10 mouse cellular contexts compared by ENCODE assay signal in the genomic region with DNA sequence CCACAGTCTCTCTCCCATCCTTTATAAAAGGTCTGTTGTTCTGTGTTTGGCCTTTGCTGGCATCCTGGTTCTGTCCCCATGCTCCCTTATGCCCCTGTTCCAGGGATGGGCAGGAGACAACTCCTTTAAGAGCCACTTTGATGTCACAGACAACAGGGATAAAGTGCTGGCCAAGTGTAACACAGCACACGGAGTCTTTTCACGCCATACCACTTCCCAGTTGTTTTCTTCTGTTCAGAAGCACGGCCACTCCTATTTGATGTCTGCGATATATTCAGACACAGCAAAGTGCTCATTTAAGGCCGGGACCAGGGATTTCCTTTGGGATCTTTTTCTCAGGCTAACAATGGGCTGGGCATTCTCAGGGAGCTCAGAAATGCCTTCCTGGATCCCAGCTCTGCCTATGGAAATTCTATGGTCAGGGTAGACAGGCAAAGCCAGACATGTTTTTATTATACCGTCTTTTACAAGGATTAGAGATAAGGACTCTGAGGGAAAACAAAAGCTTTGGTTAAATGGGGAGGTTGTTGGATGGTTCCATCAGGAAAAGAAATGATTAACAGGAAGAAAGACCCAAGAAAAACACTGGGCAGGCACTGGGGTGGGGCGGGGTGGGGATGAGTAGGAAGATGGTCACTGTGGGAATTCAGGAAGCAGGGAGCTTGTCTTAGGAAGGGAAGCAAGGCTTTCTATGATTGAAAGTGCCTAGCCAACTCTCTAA.
DNase-seq lines count a peak whose midpoint lies in the region; ATAC-seq and TF ChIP-seq lines count a peak whose summit lies in the region.
"Had no signal": no experiment of that assay in that cellular context is flagged by ENCODE, and none has a peak within 500 bp of the region (broad histone marks: within the 10 kb centered on the region; RNA-seq: fewer than 3 reads in every experiment).

No protein-coding gene starts in this region.

- TF ChIP-seq POLR2A in kidney, adult 2 months (IDR thresholded peaks at IDR 0.05; ENCODE audit: low read depth, low read length), result no peak
- TF ChIP-seq POLR2A in testis, adult 2 months (IDR thresholded peaks at IDR 0.05; ENCODE audit: control insufficient read depth, low read depth, low read length), result no peak

- no peaks in the 10 kb centered on the region for H3K9me3 ChIP-seq in forebrain, embryonic 10.5 days
- no peaks in the 10 kb centered on the region for H3K9me3 ChIP-seq in forebrain, embryonic 11.5 days (ENCODE audit: control insufficient read depth, low read length)
- no peaks in the 10 kb centered on the region for H3K9me3 ChIP-seq in kidney, embryonic 16.5 days (ENCODE audit: low read length)
- no peaks in the 10 kb centered on the region for H3K9me3 ChIP-seq in neural tube, embryonic 15.5 days (replicated peaks)
- H3K9me3 ChIP-seq: G1E had no signal

- H3K4me2 ChIP-seq in forebrain, embryonic 11.5 days (ENCODE audit: low read depth, low read length, severe bottlenecking), result no peak overlapping the region
- H3K4me2 ChIP-seq in kidney, embryonic 16.5 days (replicated peaks; ENCODE audit: low read depth, low read length), result no peak overlapping the region
- no peak overlapping the region for H3K4me2 ChIP-seq in neural tube, embryonic 15.5 days

- no peak for DNase-seq in forebrain, embryonic 10.5 days (ENCODE audit: extremely low spot score, low spot score)
- DNase-seq in forebrain, embryonic 11.5 days (ENCODE audit: low spot score), result no peak
- DNase-seq in kidney, adult 2 months, result no peak
- no peak for DNase-seq in testis, postnatal 14 days (ENCODE audit: low spot score)
- DNase-seq: kidney, postnatal 14 days had no signal

- 66% methylated on average over 7 of the region's 7 CpGs for WGBS in forebrain, embryonic 10.5 days
- WGBS in forebrain, embryonic 11.5 days, result 55% methylated on average over 7 of the region's 7 CpGs
- WGBS in kidney, embryonic 16.5 days, result 33% methylated on average over 7 of the region's 7 CpGs
- WGBS in kidney, adult 2 months, result 50% methylated on average over 7 of the region's 7 CpGs
- 49% methylated on average over 7 of the region's 7 CpGs for WGBS in neural tube, embryonic 15.5 days

- H3K4me1 ChIP-seq in forebrain, embryonic 10.5 days, result peaks cover 66% of the 10 kb centered on the region
- no peaks in the 10 kb centered on the region; the same call in none of the 2 replicates for H3K4me1 ChIP-seq in forebrain, embryonic 11.5 days (replicated peaks; ENCODE audit: control insufficient read depth, insufficient read depth, low read length)
- peaks cover 29% of the 10 kb centered on the region for H3K4me1 ChIP-seq in kidney, embryonic 16.5 days (ENCODE audit: insufficient read depth, low read length)
- H3K4me1 ChIP-seq in kidney, adult 2 months (ENCODE audit: control insufficient read depth, insufficient read depth, low read length), result 0 out of 2 replicates have a peak, but pooled peaks cover 3% of the 10 kb centered on the region
- H3K4me1 ChIP-seq in testis, adult 2 months (ENCODE audit: control insufficient read depth, insufficient read depth, low read length), result no peaks in the 10 kb centered on the region
- H3K4me1 ChIP-seq in neural tube, embryonic 15.5 days, result peaks cover 30% of the 10 kb centered on the region

- H3K4me3 ChIP-seq in forebrain, embryonic 10.5 days, result no peak overlapping the region
- H3K4me3 ChIP-seq in forebrain, embryonic 11.5 days (ENCODE audit: low read depth, low read length), result no peak overlapping the region
- no peak overlapping the region for H3K4me3 ChIP-seq in kidney, embryonic 16.5 days (ENCODE audit: low read length)
- no peak overlapping the region for H3K4me3 ChIP-seq in kidney, adult 2 months (ENCODE audit: insufficient read depth, low read depth, low read length)
- no peak overlapping the region for H3K4me3 ChIP-seq in testis, adult 2 months (ENCODE audit: control insufficient read depth, low read depth, low read length)
- no peak overlapping the region for H3K4me3 ChIP-seq in neural tube, embryonic 15.5 days (replicated peaks)

- TF ChIP-seq CTCF in kidney, adult 2 months (conservative IDR thresholded peaks at IDR 0.05; ENCODE audit: insufficient read depth, insufficient read length, low read depth, low read length), result no peak
- no peak for TF ChIP-seq CTCF in testis, adult 2 months (IDR thresholded peaks at IDR 0.05; ENCODE audit: control insufficient read depth, insufficient read depth, insufficient replicate concordance, low read depth, low read length)

- H3K36me3 ChIP-seq in forebrain, embryonic 10.5 days (replicated peaks), result no peaks in the 10 kb centered on the region
- H3K36me3 ChIP-seq in forebrain, embryonic 11.5 days (ENCODE audit: control insufficient read depth, insufficient read depth, low read length), result no peaks in the 10 kb centered on the region
- H3K36me3 ChIP-seq in kidney, embryonic 16.5 days (ENCODE audit: insufficient read depth, low read length), result no peaks in the 10 kb centered on the region
- no peaks in the 10 kb centered on the region for H3K36me3 ChIP-seq in kidney, adult 2 months (ENCODE audit: control insufficient read depth, insufficient read depth, low read length)
- no peaks in the 10 kb centered on the region for H3K36me3 ChIP-seq in testis, adult 2 months (ENCODE audit: control insufficient read depth, insufficient read depth, low read length)
- H3K36me3 ChIP-seq in neural tube, embryonic 15.5 days, result no peaks in the 10 kb centered on the region
- H3K36me3 ChIP-seq: G1E had no signal

- no peak for ATAC-seq in forebrain, embryonic 11.5 days (replicated peaks; ENCODE audit: low FRiP score)
- peak; percentile 28 for ATAC-seq in kidney, embryonic 16.5 days (ENCODE audit: low FRiP score, low TSS enrichment)
- no peak for ATAC-seq in neural tube, embryonic 15.5 days (ENCODE audit: low FRiP score)
- no peak for ATAC-seq in erythroid progenitor cell, adult 5-6 weeks (replicated peaks; ENCODE audit: low FRiP score, poor library complexity, severe bottlenecking)

- H3K27me3 ChIP-seq in forebrain, embryonic 10.5 days (ENCODE audit: poor library complexity, severe bottlenecking), result no peaks in the 10 kb centered on the region
- H3K27me3 ChIP-seq in forebrain, embryonic 11.5 days (ENCODE audit: control insufficient read depth, insufficient read depth, low read length), result no peaks in the 10 kb centered on the region
- H3K27me3 ChIP-seq in kidney, embryonic 16.5 days (ENCODE audit: insufficient read depth, low read length), result no peaks in the 10 kb centered on the region
- no peaks in the 10 kb centered on the region for H3K27me3 ChIP-seq in kidney, adult 2 months (replicated peaks; ENCODE audit: control insufficient read depth, insufficient read depth, low read length)
- H3K27me3 ChIP-seq in testis, adult 2 months (ENCODE audit: control insufficient read depth, insufficient read depth, low read length), result no peaks in the 10 kb centered on the region
- no peaks in the 10 kb centered on the region for H3K27me3 ChIP-seq in neural tube, embryonic 15.5 days (replicated peaks)

- H3K27ac ChIP-seq in forebrain, embryonic 10.5 days, result peak overlapping the region; percentile 66
- H3K27ac ChIP-seq in forebrain, embryonic 11.5 days (ENCODE audit: low read depth, low read length), result no peak overlapping the region
- H3K27ac ChIP-seq in kidney, embryonic 16.5 days (ENCODE audit: low read length), result peak overlapping the region; percentile 67
- no peak overlapping the region for H3K27ac ChIP-seq in kidney, adult 2 months (ENCODE audit: insufficient read depth, low read depth, low read length)
- 0 out of 2 replicates have a peak overlapping the region, but pooled peaks have one; percentile 21 for H3K27ac ChIP-seq in testis, adult 2 months (ENCODE audit: control insufficient read depth, insufficient read depth, low read depth, low read length)
- H3K27ac ChIP-seq in neural tube, embryonic 15.5 days (replicated peaks), result 0 out of 2 replicates have a peak overlapping the region, but pooled peaks have one; percentile 13

- H3K9ac ChIP-seq in forebrain, embryonic 11.5 days (ENCODE audit: low read length), result no peak overlapping the region
- no peak overlapping the region for H3K9ac ChIP-seq in kidney, embryonic 16.5 days (replicated peaks; ENCODE audit: low read length)
- no peak overlapping the region for H3K9ac ChIP-seq in neural tube, embryonic 15.5 days (replicated peaks)

Comparison
In these comparisons a context has a peak if more than half of its experiments do, and no peak if none do; other contexts are left out.
1. H3K27ac ChIP-seq: peak in forebrain, embryonic 10.5 days (single experiment), kidney, embryonic 16.5 days (single experiment), testis, adult 2 months (single experiment) and neural tube, embryonic 15.5 days (single experiment); none in forebrain, embryonic 11.5 days (single experiment) and kidney, adult 2 months (single experiment).